ENCODE assay signal across 21 mouse cellular contexts in genomic region chr16:26284713-26285112, GRCm38 (mm10).
DNase-seq lines count a peak whose midpoint lies in the region; ATAC-seq and TF ChIP-seq lines count a peak whose summit lies in the region.
"Had no signal": no experiment of that assay in that cellular context is flagged by ENCODE, and none has a peak within 500 bp of the region (broad histone marks: within the 10 kb centered on the region; RNA-seq: fewer than 3 reads in every experiment).

No protein-coding gene starts in this region.

- no peaks in the 10 kb centered on the region for H3K36me3 ChIP-seq in midbrain, postnatal 0 days (ENCODE audit: insufficient read depth, low read length)
- H3K36me3 ChIP-seq: embryonic facial prominence, embryonic 10.5 days; embryonic facial prominence, embryonic 12.5 days; forebrain, embryonic 10.5 days; forebrain, embryonic 12.5 days had no signal

- no peaks in the 10 kb centered on the region for H3K27me3 ChIP-seq in midbrain, postnatal 0 days (ENCODE audit: insufficient read depth, low read length)
- H3K27me3 ChIP-seq: embryonic facial prominence, embryonic 12.5 days; forebrain, embryonic 12.5 days had no signal

- no peaks in the 10 kb centered on the region for H3K4me1 ChIP-seq in midbrain, postnatal 0 days (ENCODE audit: insufficient read depth, low read length)
- H3K4me1 ChIP-seq: embryonic facial prominence, embryonic 10.5 days; embryonic facial prominence, embryonic 12.5 days; forebrain, embryonic 12.5 days had no signal

- H3K9ac ChIP-seq in midbrain, postnatal 0 days (replicated peaks; ENCODE audit: low read length, poor library complexity, severe bottlenecking): no peak overlapping the region
- H3K9ac ChIP-seq: embryonic facial prominence, embryonic 12.5 days; forebrain, embryonic 12.5 days had no signal

- no peaks in the 10 kb centered on the region for H3K9me3 ChIP-seq in midbrain, postnatal 0 days (ENCODE audit: low read length)
- H3K9me3 ChIP-seq: embryonic facial prominence, embryonic 10.5 days; embryonic facial prominence, embryonic 12.5 days; forebrain, embryonic 10.5 days; forebrain, embryonic 12.5 days had no signal

- no peak for DNase-seq in midbrain, postnatal 0 days (ENCODE audit: low spot score)
- DNase-seq in testis, postnatal 14 days (ENCODE audit: low spot score): no peak
- no peak for DNase-seq in urinary bladder, postnatal 14 days (ENCODE audit: low spot score)
- DNase-seq: adrenal gland, adult 2 months; adrenal gland, postnatal 10 days; adrenal gland, postnatal 25 days; cerebellum, adult 11 months; cerebellum, adult 18-20 months; cerebellum, adult 8-10 months; cerebellum, adult 9-11 months; cerebellum, postnatal 14 days; cerebellum, postnatal 36 days had no signal

- WGBS in midbrain, postnatal 0 days: 94% methylated on average over 6 of the region's 6 CpGs

- no peak overlapping the region for H3K4me2 ChIP-seq in midbrain, postnatal 0 days (ENCODE audit: low read depth, low read length, poor library complexity, severe bottlenecking)
- H3K4me2 ChIP-seq: embryonic facial prominence, embryonic 12.5 days; forebrain, embryonic 12.5 days had no signal

- peak; percentile 95 for ATAC-seq in granulocyte monocyte progenitor cell, adult 5-6 weeks (replicated peaks; ENCODE audit: poor library complexity, severe bottlenecking)
- ATAC-seq in megakaryocyte progenitor cell, adult 5-6 weeks (replicated peaks; ENCODE audit: poor library complexity): peak; percentile 90
- no peak for ATAC-seq in midbrain, postnatal 0 days (ENCODE audit: low FRiP score)
- ATAC-seq: forebrain, embryonic 14.5 days; forebrain, embryonic 16.5 days had no signal

- TF ChIP-seq CTCF in midbrain, postnatal 0 days (IDR thresholded peaks at IDR 0.05): no peak

- H3K4me3 ChIP-seq in midbrain, postnatal 0 days (ENCODE audit: low read depth, low read length): no peak overlapping the region
- H3K4me3 ChIP-seq: embryonic facial prominence, embryonic 10.5 days; embryonic facial prominence, embryonic 12.5 days; erythroblast, embryonic 14.5 days; forebrain, embryonic 10.5 days; forebrain, embryonic 12.5 days had no signal

- H3K27ac ChIP-seq in midbrain, postnatal 0 days (ENCODE audit: low read depth, low read length): no peak overlapping the region
- H3K27ac ChIP-seq: embryonic facial prominence, embryonic 10.5 days; embryonic facial prominence, embryonic 12.5 days; forebrain, embryonic 10.5 days; forebrain, embryonic 12.5 days had no signal
